Mouse (Mus musculus) retina, postnatal 7 days (tissue): ENCODE measurements around the gene Pgpep1.
A peak's percentile ranks its signal among the peaks of the same experiment; 100 is the strongest.

Experiments
- DNase-seq: peaks from one replicate; pipeline ENCODE4 v3.0.0-alpha.2; 2012; ENCODE audit warnings: low read depth, low spot score

The Pgpep1 gene

DNA sequence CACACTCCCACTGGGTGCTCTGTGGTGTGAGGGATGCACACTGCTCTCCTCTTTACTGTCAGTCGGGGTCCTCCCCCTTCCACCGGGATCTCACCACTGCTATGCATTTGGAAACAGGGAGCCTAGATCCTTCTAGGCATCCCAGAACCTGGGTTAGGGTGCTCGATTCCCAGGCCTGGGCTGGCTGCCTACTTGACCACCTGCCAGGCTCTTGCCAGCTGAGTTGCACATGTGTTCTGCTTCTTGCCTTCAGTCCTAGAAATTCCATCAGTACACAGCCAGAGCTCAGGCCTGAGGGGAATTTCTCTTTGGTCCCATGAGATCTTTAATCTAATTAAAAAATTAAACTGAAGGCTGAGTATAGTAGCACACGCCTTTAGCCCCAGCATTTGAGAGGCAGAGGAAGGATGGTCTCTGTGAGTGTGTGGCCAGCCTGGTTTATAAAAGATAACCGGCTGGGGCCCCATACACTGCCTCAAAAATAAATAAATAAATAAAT is 29.8 kb upstream of the Pgpep1 start:
- DNase-seq, result no peak

DNA sequence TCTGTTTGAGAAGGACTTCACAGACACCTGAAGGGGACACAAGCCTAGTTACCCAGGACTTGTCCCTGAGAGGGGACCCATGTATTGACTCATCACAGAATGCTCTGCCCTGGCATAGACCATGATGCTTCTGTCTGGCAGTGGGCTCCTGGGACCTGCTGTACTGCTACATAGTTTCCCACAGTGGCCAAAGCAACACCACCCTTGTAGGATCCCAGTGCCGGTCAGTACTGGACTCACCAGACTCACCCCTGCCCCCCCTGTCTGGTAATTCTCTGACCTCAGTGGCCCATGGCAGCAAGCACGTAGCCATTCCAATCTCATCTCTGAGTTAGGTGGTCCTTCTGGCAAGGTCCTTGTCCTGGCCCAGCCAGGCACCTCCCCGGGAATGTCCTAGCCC is 27.9 kb upstream of the Pgpep1 start:
- no peak for DNase-seq

DNA sequence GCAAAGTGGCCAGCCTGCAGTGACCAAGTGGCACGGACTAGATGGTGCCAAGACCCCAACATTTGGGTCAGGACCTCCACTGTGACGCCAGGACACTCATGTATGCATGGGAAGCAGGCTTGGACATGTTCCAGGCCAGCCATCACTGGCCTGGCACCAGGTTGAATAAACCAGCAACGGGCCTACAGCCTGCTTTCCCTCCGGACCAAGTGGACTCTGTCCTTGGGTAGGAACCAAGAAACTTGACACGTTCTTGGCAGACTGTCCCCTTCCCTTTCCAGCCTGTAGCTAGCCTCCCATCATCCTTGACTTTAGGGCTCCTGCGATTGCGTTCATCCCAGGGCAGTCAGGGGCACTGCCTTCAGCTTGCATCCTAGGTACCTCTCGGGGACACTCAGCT is 27.4 kb upstream of the Pgpep1 start:
- no peak for DNase-seq

DNA sequence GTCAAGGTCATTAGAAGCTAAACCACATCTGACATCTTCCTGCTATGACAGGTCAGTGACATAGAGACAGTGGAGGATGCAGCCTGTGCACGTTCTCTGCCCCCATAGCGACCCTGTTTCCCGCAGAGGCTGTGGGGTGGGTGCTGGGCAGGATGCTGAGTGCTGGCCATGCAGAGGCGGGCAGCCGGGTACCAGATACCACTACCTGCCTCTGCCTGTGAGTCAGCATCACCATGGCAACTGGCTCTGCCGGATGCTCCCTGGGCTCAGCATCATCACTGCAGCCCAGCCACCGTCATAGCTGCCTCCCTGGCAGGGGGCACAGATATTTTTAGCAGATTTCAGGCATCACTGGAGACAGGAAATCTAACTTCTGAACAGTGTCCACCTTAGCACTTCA is 24.1 kb upstream of the Pgpep1 start:
- no peak for DNase-seq

DNA sequence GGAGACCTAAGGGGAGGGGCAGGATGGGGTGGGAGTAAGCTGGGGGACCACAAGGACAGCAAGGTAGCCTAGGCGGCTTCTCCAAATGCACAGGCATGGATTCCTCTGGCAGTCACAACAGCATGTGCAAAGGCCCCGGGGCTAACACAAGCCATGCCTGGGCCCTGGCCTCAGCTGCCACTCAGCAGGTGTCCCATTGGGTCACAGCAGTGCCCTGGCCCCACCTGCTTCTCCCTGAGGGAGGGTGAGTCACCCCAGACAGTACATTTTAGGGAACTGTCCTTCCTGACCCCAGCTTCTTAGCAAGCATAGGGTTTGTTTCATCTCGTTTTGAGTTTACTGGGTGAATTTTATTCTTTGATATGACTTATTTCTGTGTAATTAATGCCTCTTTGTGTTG is 22.5 kb upstream of the Pgpep1 start:
- DNase-seq, result no peak

DNA sequence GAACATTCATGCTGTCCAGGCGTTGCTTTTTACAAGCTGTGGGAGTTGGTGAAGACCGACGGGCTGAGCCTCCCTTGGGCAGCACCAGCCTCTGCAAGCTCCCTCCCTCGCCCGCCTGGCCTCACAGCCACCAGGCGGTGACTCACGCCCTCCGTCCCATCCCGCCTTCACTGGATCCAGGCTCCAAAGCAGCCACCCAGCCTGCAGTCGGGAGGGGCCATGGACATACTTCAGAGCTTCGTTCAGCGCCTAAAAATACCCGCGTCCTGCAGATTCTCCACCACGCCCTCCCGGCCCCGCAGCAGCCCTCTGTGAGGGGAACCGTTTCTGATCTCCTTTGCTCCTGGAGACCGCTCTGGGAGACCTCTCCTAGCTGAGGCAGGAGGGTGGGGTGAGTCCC is 22.0 kb upstream of the Pgpep1 start:
- DNase-seq, result no peak

DNA sequence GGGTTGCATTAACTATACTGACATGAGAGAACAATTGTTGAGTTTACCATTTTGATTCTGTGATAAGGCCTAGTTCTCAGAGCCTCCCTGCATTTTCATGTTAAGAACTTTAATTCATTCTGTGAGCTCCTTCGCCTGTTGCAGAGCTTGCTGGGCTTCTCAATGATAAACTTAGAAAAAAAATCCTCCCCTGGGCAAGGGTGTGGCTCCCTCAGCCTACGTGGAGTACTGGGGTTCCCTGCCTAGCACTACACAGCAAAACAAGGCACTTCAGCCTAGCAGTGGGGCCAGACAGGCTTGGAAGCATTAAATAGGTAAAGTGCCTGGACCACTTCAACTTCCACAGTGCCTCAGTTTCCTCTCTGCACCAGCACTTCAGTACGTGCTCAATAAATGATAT is 21.2 kb upstream of the Pgpep1 start:
- DNase-seq, result no peak

DNA sequence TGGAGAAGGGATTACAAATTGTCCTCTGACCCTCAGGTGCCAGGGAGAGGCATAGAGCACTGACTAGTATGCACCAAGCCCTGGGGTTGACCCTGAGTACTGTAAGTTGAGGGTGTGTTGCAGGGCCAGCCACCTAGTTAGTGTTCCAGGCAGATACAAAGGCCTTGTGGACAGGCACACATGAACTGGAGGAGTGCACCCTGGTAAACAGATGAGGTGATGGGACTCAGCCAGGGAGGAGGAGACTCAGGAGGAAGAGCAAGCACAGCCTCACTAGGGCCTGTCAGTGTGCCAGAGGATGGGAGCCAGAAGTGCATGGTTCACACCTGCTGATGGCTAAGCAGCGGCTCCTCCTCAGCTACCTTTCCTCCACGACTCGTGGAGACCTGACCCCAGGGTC is 19.9 kb upstream of the Pgpep1 start:
- no peak for DNase-seq

DNA sequence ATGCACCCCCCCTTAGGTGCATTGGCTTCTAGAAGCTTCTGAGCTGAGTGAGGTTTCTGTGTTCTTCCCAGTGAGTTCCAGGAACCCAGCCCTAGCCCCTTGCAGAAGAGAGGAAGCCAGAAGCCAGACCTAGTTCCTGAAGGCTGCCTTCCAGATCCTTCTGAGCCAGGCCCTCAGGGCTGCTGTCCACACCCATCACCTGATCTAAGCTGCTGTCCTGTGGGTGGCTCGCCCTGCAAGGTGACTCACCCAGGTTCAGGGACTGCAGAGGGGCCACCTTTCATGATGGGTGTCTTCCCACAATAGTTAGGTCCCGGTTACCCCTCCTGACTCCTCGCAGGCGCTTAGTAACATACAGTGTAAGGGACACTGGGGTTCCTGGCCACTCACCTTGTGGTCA is 19.2 kb upstream of the Pgpep1 start:
- DNase-seq, result no peak

DNA sequence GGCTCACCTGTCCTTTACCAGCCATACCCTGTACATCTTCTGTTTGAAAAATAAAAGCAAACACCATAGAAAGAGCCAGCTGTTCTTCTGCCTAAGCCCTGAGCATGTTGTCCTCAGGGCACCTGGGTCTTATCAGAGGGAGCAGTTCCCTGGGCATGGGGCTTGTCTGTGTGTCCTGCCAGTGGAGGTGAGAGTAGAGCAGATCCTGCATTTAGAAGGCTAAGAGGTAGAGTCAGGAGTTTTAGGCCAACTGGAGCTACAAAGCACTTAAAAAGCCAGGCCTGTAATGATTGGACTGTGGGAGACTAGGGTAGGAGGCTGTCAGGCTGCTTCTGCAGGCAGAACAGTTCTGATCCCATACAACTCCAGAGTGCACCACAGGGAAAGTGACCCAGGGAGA is 18.5 kb upstream of the Pgpep1 start:
- no peak for DNase-seq

DNA sequence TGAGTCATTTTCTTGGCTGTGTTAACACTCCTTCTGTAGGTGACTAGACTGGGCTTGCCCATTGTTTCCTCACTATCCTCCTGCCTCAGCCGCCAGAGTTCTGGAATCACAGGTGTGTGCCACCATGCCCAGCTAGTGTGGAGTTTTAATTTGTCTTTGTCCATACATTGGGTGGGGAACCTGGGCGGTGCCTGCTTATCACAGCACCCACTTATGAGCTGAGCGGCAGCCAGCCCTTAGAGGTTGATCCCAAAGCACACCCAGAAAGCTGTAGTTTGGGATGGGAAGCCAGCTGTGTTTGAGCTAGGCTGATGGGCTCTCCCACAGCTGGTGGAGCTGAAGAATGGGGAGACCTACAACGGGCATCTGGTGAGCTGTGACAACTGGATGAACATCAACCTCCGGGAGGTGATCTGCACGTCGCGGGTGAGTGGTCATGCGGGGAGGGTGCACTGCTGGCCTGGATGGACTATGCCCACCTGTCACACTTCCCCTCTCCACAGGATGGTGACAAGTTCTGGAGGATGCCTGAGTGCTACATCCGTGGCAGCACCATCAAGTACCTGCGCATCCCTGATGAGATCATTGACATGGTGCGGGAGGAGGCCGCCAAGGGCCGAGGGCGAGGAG is 17.4 kb upstream of the Pgpep1 start:
- no peak for DNase-seq

DNA sequence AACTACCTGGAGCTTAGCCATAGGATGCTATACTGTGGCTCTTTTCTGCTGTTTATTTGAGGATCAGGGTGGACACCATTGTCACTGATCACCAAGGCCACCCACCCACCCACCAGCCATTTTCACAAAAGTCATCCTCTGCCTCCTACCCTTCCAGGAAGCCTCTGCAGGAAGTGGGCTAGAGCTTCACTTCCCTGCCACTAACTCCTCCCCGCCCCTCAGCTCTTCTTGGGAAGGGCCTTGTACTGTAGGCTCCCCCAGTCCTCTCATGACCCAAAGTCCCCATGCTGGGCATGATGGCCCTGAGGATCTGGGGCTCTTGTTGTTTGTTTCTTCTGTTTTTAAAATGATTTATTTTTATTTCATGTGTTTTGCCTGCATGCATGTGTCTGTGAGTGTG is 15.1 kb upstream of the Pgpep1 start:
- DNase-seq, result no peak

DNA sequence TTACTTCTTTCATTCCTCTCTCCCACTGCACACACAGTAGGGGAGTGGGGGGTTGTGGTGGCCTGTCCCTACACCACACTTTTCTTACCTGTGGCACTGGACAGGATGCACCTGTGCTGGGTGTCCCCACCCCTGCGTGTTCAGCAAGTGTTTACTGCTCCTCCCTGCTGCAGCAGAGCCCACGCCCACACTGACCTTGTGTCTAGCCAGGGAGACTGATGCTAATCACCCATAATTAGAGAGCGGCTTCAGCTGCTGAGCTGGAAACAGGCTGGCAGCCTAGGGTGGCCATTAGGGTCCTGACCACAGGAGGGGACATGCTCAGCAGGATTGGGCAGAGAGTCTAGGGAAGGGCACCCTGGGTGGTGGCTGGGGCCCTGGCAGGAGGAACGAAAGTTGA is 14.5 kb upstream of the Pgpep1 start:
- DNase-seq, result no peak

DNA sequence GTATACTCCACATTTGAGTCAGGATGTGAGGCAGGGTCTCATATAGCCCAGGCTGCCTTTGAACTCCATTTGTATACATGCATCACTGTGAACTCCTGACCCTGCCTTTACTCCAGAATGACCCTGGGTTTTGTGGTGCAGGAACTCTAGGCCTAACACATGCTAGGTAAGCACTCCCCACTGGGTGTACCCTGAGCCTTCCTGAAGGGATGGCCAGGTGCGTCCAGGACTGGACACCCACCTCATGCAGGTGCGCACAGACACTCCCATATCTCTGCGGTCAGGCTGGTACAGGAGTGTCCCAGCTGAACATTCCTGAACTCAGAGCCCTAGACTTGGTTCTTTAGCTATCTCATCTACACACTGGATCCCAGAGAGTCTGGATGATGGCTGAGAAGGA is 13.9 kb upstream of the Pgpep1 start:
- DNase-seq, result no peak

DNA sequence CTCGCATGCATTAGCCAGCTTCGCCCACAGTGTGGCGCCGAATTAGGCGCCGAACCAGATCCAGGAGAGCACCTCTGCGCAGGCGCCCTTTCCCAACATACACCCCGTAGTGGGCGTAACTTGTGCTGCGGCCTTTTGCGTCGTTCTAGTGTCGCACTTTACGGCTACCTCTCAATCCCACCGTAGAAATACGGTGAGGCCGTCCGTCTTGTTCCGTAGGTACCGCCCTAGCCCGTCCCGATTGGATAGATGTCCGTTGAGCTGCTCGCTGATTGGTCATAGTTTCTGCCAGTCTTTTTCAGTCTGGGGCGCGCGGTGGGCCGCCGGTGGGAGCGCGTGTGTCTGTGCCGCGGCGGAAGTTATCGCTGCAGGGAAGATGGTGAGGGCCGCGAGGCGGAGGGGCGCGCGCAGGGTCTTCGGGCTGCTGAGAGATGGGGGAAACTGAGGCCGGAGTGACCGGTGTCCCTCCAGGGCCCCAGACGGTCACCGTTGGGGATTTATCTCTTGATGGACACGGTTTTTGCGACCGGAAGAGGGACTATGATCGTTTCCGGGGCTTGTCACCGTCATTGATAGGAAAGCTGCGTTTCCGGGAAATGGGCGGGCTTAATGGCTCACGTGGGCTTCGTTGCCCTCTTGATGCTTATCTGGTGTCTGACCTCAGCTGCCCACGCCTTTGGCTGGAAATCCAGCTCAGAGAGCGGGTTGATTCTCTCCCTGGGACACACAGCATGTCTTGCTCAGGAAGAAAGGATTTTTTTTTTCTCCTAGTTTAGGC is 13.1 kb upstream of the Pgpep1 start, which contains the start of gene Lsm4:
Lsm4 (plus strand) TSS at position 170 of the 778 bp plus-strand sequence.
- peak; percentile 98 for DNase-seq

DNA sequence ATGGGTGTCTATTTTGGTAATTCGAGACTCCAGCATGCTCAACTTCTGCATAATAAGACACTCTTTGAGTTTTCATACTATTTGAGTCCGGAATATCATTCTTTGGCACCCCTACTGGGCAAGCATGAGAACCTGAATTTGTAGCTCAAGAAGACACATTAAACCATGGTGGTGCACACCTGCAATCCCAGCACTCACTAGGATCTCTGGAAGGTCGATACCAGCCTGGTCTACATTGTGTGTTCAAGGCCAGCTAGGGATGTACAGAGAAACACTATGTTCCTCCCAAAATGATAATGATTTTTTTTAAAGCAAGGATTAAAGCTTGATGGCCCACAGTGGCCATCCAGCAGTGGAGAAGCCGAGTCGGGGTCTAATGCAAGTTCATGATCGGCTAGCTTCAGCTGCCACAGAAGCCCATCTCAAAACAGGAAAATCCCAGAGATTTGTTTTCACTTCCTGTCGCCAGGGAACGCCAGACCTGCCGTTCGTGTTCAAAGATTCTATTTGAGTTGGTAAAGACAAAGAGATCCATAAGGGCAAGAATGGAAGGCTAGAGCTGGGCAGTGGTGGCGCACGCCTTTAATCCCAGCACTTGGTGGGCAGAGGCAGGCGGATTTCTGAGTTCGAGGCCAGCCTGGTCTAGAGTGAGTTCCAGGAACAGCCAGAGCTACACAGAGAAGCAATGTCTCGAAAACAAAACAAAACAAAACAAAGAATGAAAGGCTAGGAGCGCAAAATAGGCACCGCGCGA is 12.3 kb upstream of the Pgpep1 start:
- no peak for DNase-seq

DNA sequence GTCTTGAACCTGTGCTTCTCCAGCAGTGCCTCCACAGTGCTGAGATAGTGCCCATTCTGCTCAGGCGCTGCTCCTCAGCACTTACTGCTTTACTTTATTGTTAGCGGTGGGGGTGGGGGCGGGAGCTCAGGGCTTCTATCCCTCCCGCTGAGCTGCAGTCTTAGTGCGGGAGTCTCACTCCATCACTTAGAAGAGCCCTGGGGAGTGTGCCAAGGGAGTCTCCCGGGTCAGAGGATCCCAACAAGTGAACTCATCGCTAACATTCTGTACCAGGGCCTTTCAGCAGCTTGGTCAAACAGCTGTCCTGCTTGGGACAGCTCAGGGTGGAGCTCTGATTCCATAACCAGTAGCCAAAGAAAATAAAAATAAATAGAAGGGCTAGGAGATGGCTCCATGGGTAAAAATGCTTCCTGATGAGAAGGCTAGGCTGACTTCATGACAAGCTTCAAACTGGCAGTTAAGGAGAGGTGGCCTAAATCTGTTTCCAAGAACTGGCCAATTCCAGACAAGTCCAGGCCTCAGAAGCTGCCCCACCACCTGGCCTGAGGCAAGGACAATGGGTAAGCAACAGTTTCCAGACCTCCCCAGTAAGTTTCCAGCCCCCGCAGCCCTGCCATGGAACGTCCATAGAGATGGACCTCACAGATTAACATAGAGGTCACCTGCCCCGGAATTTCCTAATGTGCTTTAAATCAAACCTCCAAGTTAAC is 11.6 kb upstream of the Pgpep1 start:
- no peak for DNase-seq

DNA sequence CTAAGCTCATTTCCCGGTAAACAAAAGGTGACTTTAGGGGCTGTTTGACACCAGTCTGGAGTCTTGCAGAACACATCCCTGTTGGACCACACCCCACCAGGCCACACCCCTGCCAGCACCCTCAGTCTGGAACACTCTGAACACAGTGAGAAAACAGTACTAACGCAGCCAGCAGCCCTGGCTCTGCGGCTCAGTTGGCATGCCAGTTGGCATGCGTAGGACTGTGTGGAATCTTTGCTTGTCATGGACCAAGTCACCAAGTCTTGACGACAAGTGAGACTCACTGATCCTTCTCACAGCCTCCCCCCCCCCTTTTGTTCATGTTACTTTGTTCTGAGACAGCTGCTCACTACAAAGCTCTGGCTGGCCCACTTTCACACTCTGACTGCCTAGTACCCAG is 6.9 kb upstream of the Pgpep1 start:
- DNase-seq, result no peak

DNA sequence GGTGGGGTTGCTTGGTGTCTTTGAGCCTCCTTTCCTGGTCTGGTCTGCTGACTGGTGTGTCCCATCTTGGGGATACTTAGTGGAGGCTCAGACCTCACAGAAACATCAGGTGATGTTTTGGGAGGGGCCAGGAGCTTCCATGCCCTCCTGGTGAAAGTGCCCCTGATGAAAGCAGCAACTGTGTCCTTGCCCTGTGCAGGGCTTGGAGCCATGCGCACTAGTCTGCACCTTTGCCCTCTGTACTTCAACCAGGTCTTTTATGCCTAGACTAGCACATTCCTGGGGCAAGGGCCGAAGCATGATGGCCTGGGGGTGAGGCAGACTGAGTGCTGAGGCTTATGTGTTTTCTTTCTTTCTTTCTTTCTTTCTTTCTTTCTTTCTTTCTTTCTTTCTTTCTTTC is 5.4 kb upstream of the Pgpep1 start:
- no peak for DNase-seq

DNA sequence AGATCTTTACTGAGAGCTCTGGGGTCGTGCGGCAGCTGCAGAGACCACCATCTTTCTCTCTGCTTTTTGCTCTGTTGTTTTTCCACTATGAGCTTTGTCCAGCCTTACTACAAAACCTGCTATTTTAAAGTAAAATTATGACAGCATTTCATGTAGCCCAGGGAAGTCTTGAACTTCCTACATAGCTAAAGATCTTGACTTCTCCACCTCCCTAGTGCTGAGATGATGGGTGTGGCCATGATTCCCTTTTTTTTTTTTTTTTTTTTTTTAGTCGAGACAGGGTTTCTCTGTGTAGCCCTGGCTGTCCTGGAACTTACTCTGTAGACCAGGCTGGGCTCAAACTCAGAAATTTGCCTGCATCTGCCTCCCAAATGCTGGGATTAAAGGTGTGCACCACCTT is 4.4 kb upstream of the Pgpep1 start:
- DNase-seq, result no peak

DNA sequence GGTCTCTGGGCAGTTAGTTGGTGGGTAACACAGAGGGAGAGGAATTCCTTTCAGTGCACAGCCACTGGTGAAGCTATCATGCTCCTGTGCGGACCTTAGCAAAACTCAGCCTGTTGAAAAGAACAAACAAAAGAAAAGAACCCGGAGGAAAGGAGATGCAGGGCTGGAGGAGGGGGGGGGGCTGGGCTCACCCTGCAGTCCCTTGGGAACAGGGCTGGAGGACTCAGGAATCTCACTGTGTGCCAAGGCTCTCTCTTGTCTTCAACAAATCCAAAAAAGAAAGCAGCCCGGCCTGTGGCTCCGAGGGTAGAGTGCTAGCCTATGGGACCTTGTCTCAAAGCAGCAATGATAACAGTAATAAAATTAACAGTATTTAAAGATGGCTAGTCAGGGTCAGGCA is 3.5 kb upstream of the Pgpep1 start:
- DNase-seq, result no peak
